Mouse (Mus musculus): Measurements from ENCODE around the gene Chd5. TPM values are rescaled to one million over a fixed set of nuclear protein-coding genes. Genes with fewer than 3 reads are reported as not detected.

Chd5 gene
- polyA plus RNA-seq, 1 experiment from 2014 or later: 38.4 TPM

DNA sequence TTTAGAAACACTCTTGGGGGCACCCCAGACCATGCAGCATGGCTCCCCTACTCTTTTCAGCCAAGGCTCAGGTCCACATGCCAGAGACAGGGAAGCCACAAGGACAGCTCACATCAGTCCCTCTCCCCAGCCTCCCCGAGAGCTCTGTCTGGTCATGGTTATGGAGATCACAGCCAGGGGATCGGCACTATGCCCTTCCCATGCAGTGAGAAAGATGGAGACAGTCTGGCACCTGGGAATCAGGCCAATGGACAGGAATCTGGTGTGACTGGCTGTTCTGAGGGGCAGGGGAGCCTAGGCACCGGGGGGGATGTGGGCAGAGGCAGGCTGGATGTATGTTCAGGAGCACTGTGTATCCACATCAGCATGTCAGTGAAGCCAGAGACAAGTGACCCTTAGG lies 60.5 kb downstream of the Chd5 start:
- H3K9me3 ChIP-seq (ENCODE audit: control insufficient read depth, low read length): no peaks in the 10 kb centered on the region
- no peak for ATAC-seq (ENCODE audit: low FRiP score, low TSS enrichment)
- H3K4me2 ChIP-seq (ENCODE audit: low read length): no peak overlapping the region
- no peaks in the 10 kb centered on the region for H3K27me3 ChIP-seq (ENCODE audit: control insufficient read depth, insufficient read depth, low read length)
- H3K27ac ChIP-seq (replicated peaks; ENCODE audit: low read depth, low read length): no peak overlapping the region
- 81% methylated on average over 3 of the region's 3 CpGs for WGBS
- no peak overlapping the region for H3K9ac ChIP-seq (replicated peaks; ENCODE audit: low read length)
- no peaks in the 10 kb centered on the region for H3K4me1 ChIP-seq (ENCODE audit: control insufficient read depth, insufficient read depth, low read length)
- H3K36me3 ChIP-seq (ENCODE audit: control insufficient read depth, insufficient read depth, low read length): no peaks in the 10 kb centered on the region
- no peak overlapping the region for H3K4me3 ChIP-seq (replicated peaks; ENCODE audit: low read depth, low read length)
- DNase-seq: no peak

GRCm38 (mm10) chr4:152405143-152405542 lies 66.7 kb downstream of the Chd5 start:
- Histone ChIP-seq H3K27ac (replicated peaks; ENCODE audit: low read depth, low read length) (peak overlapping the region; percentile 55), H3K9ac (replicated peaks; ENCODE audit: low read length) (no peak overlapping the region), H3K4me1 (ENCODE audit: control insufficient read depth, insufficient read depth, low read length) (0 out of 2 replicates have a peak, but pooled peaks cover 7% of the 10 kb centered on the region), H3K27me3 (ENCODE audit: control insufficient read depth, insufficient read depth, low read length) (no peaks in the 10 kb centered on the region), H3K4me3 (replicated peaks; ENCODE audit: low read depth, low read length) (no peak overlapping the region), H3K9me3 (ENCODE audit: control insufficient read depth, low read length) (no peaks in the 10 kb centered on the region), H3K36me3 (ENCODE audit: control insufficient read depth, insufficient read depth, low read length) (no peaks in the 10 kb centered on the region), H3K4me2 (ENCODE audit: low read length) (no peak overlapping the region)
- ATAC-seq (ENCODE audit: low FRiP score, low TSS enrichment) (no peak), DNase-seq (no peak)
- 73% methylated on average over 6 of the region's 6 CpGs for WGBS

- Histone ChIP-seq H3K9ac (replicated peaks; ENCODE audit: low read length) (no peak overlapping the region), H3K27ac (replicated peaks; ENCODE audit: low read depth, low read length) (peak overlapping the region; percentile 55; the same call in 1 of the 2 replicates), H3K4me2 (ENCODE audit: low read length) (no peak overlapping the region), H3K36me3 (ENCODE audit: control insufficient read depth, insufficient read depth, low read length) (no peaks in the 10 kb centered on the region), H3K4me3 (replicated peaks; ENCODE audit: low read depth, low read length) (no peak overlapping the region), H3K27me3 (ENCODE audit: control insufficient read depth, insufficient read depth, low read length) (no peaks in the 10 kb centered on the region), H3K9me3 (ENCODE audit: control insufficient read depth, low read length) (no peaks in the 10 kb centered on the region), H3K4me1 (ENCODE audit: control insufficient read depth, insufficient read depth, low read length) (0 out of 2 replicates have a peak, but pooled peaks cover 7% of the 10 kb centered on the region)
- no peak for DNase-seq
- ATAC-seq (ENCODE audit: low FRiP score, low TSS enrichment): no peak
- WGBS: 79% methylated on average over 7 of the region's 7 CpGs
Measured at GRCm38 (mm10) chr4:152405671-152406201, 67.3 kb downstream of the Chd5 start.

GRCm38 (mm10) chr4:152406531-152406930 lies 68.1 kb downstream of the Chd5 start:
- DNase-seq (no peak), ATAC-seq (ENCODE audit: low FRiP score, low TSS enrichment) (no peak)
- Histone ChIP-seq H3K27me3 (ENCODE audit: control insufficient read depth, insufficient read depth, low read length) (no peaks in the 10 kb centered on the region), H3K27ac (replicated peaks; ENCODE audit: low read depth, low read length) (no peak overlapping the region), H3K4me1 (ENCODE audit: control insufficient read depth, insufficient read depth, low read length) (0 out of 2 replicates have a peak, but pooled peaks cover 7% of the 10 kb centered on the region), H3K4me2 (ENCODE audit: low read length) (no peak overlapping the region), H3K9me3 (ENCODE audit: control insufficient read depth, low read length) (no peaks in the 10 kb centered on the region), H3K9ac (replicated peaks; ENCODE audit: low read length) (no peak overlapping the region), H3K36me3 (ENCODE audit: control insufficient read depth, insufficient read depth, low read length) (no peaks in the 10 kb centered on the region), H3K4me3 (replicated peaks; ENCODE audit: low read depth, low read length) (no peak overlapping the region)
- WGBS: 83% methylated on average over 8 of the region's 8 CpGs

- H3K27me3 ChIP-seq (ENCODE audit: control insufficient read depth, insufficient read depth, low read length): no peaks in the 10 kb centered on the region
- H3K27ac ChIP-seq (replicated peaks; ENCODE audit: low read depth, low read length): no peak overlapping the region
- H3K9me3 ChIP-seq (ENCODE audit: control insufficient read depth, low read length): no peaks in the 10 kb centered on the region
- DNase-seq (no peak), ATAC-seq (ENCODE audit: low FRiP score, low TSS enrichment) (no peak)
- H3K4me2 ChIP-seq (ENCODE audit: low read length): no peak overlapping the region
- H3K4me1 ChIP-seq (ENCODE audit: control insufficient read depth, insufficient read depth, low read length): 0 out of 2 replicates have a peak, but pooled peaks cover 3% of the 10 kb centered on the region
- H3K36me3 ChIP-seq (ENCODE audit: control insufficient read depth, insufficient read depth, low read length): no peaks in the 10 kb centered on the region
- WGBS: 81% methylated on average over 13 of the region's 13 CpGs
- H3K9ac ChIP-seq (replicated peaks; ENCODE audit: low read length): no peak overlapping the region
- H3K4me3 ChIP-seq (replicated peaks; ENCODE audit: low read depth, low read length): no peak overlapping the region
Measured at GRCm38 (mm10) chr4:152410961-152411360, 72.5 kb downstream of the Chd5 start.

DNA sequence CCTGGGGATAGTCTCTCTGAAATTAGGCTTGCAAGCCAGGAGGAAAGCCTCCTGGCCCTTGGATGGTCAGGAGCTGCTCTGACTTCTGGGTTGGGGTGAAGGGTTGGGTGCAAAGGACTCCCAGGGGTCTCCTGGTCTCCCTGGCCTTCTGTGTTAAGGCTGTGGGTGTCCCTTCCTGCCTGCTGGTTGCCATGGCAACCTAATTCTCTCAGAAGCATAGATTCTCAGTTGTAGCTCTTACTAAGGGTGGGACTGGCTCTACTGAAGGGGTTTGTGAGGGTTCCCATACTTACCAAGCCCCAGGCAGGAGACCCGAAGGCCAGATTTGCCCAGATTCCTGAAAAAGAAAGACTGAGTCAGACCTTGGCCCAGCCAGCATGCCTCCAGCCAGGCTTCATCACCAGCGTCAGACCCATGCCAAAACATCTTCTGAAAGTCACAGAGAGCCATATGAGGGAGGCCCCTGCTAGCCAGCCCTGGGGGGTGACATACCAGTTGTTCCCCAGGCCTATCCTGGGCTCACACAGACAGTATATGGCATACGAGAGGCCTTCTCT lies 74.2 kb downstream of the Chd5 start:
- Histone ChIP-seq H3K27ac (replicated peaks; ENCODE audit: low read depth, low read length) (0 out of 2 replicates have a peak overlapping the region, but pooled peaks have one; percentile 5), H3K4me3 (replicated peaks; ENCODE audit: low read depth, low read length) (no peak overlapping the region), H3K9me3 (ENCODE audit: control insufficient read depth, low read length) (no peaks in the 10 kb centered on the region), H3K36me3 (ENCODE audit: control insufficient read depth, insufficient read depth, low read length) (no peaks in the 10 kb centered on the region), H3K4me1 (ENCODE audit: control insufficient read depth, insufficient read depth, low read length) (0 out of 2 replicates have a peak, but pooled peaks cover 3% of the 10 kb centered on the region), H3K9ac (replicated peaks; ENCODE audit: low read length) (no peak overlapping the region), H3K27me3 (ENCODE audit: control insufficient read depth, insufficient read depth, low read length) (no peaks in the 10 kb centered on the region), H3K4me2 (ENCODE audit: low read length) (no peak overlapping the region)
- ATAC-seq (ENCODE audit: low FRiP score, low TSS enrichment) (no peak), DNase-seq (peak; percentile 67)
- WGBS: 81% methylated on average over 3 of the region's 3 CpGs

- no peaks in the 10 kb centered on the region for H3K9me3 ChIP-seq (ENCODE audit: control insufficient read depth, low read length)
- 0 out of 2 replicates have a peak overlapping the region, but pooled peaks have one; percentile 3 for H3K9ac ChIP-seq (replicated peaks; ENCODE audit: low read length)
- peaks cover 7% of the 10 kb centered on the region; the same call in 1 of the 2 replicates for H3K4me1 ChIP-seq (ENCODE audit: control insufficient read depth, insufficient read depth, low read length)
- no peak overlapping the region for H3K27ac ChIP-seq (replicated peaks; ENCODE audit: low read depth, low read length)
- 23% methylated on average over 28 of the region's 28 CpGs for WGBS
- no peak overlapping the region for H3K4me3 ChIP-seq (replicated peaks; ENCODE audit: low read depth, low read length)
- no peak for ATAC-seq (ENCODE audit: low FRiP score, low TSS enrichment)
- H3K27me3 ChIP-seq (ENCODE audit: control insufficient read depth, insufficient read depth, low read length): no peaks in the 10 kb centered on the region
- peak; percentile 39 for DNase-seq
- H3K36me3 ChIP-seq (ENCODE audit: control insufficient read depth, insufficient read depth, low read length): no peaks in the 10 kb centered on the region
- no peak overlapping the region for H3K4me2 ChIP-seq (ENCODE audit: low read length)
Measured at GRCm38 (mm10) chr4:152418229-152419060, 80.0 kb downstream of the Chd5 start.

DNA sequence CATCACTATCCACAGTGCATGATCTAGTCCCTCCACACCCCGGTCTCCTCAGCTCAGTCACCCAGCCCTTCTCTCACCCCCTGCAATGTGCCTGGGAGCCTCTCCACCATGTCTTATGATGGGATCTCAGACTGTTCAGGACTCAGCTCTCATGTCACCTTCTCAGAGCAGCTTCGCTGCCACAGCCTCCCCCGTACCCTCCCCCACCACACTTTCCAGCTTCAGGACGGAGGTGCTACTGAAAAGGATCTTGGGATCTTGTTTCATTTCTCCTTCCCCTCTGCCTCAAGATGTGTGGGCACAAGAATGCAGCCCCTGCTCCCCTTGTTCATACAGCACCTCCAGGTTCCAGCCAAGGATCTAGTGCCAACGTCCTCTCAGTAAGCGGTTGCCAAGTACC lies 85.1 kb downstream of the Chd5 start:
- no peaks in the 10 kb centered on the region for H3K9me3 ChIP-seq (ENCODE audit: control insufficient read depth, low read length)
- no peak overlapping the region for H3K4me2 ChIP-seq (ENCODE audit: low read length)
- WGBS: 93% methylated on average over 6 of the region's 6 CpGs
- no peak for ATAC-seq (ENCODE audit: low FRiP score, low TSS enrichment)
- DNase-seq: no peak
- H3K4me1 ChIP-seq (ENCODE audit: control insufficient read depth, insufficient read depth, low read length): peaks cover 4% of the 10 kb centered on the region; the same call in 1 of the 2 replicates
- H3K36me3 ChIP-seq (ENCODE audit: control insufficient read depth, insufficient read depth, low read length): no peaks in the 10 kb centered on the region
- H3K4me3 ChIP-seq (replicated peaks; ENCODE audit: low read depth, low read length): no peak overlapping the region
- H3K27me3 ChIP-seq (ENCODE audit: control insufficient read depth, insufficient read depth, low read length): no peaks in the 10 kb centered on the region
- H3K27ac ChIP-seq (replicated peaks; ENCODE audit: low read depth, low read length): no peak overlapping the region
- H3K9ac ChIP-seq (replicated peaks; ENCODE audit: low read length): no peak overlapping the region

Measured in midbrain, embryonic 14.5 days (tissue).